Mouse (Mus musculus) cerebral cortex, adult 2 months (tissue): ENCODE results near the gene Fbxl4.

Source experiments
- WGBS: fragments of 180-500 bp; shearing (Covaris S2); methylation state at CpG from one replicate; pipeline ENCODE4 v1.1.7; 2018; 5-methylcytosine and 5-hydroxymethylcytosine counted together

Gene Fbxl4

GRCm38 (mm10) chr4:22357266-22357930 lies at the start of gene Fbxl4:
Gene Fbxl4 (plus strand): TSS chr4:22357543.
- under 1% methylated on average over 58 of the region's 62 CpGs for WGBS

GRCm38 (mm10) chr4:22314564-22314963 lies 42.8 kb upstream of the Fbxl4 start:
- 72% methylated on average over 3 of the region's 3 CpGs for WGBS

- WGBS: 67% methylated on average over 8 of the region's 8 CpGs
These were observed 14.3 kb upstream of the Fbxl4 start for GRCm38 (mm10) chr4:22342816-22343573.

GRCm38 (mm10) chr4:22349086-22349485 lies 8.3 kb upstream of the Fbxl4 start:
- WGBS: 94% methylated on average over 4 of the region's 4 CpGs

- 6% methylated on average over 10 of the region's 10 CpGs for WGBS
These were observed 573 bp downstream of the Fbxl4 start for GRCm38 (mm10) chr4:22357931-22358300.

GRCm38 (mm10) chr4:22358487-22358886 lies 1.1 kb downstream of the Fbxl4 start:
- 77% methylated on average over 10 of the region's 10 CpGs for WGBS

- WGBS: 66% methylated on average over 5 of the region's 5 CpGs
These were observed 10.0 kb downstream of the Fbxl4 start for GRCm38 (mm10) chr4:22367368-22367767.

- 66% methylated on average over 1 of the region's 1 CpGs for WGBS
These were observed 21.2 kb downstream of the Fbxl4 start for GRCm38 (mm10) chr4:22378516-22378915.

- 79% methylated on average over 6 of the region's 6 CpGs for WGBS
These were observed 23.3 kb downstream of the Fbxl4 start for GRCm38 (mm10) chr4:22380646-22381045.

GRCm38 (mm10) chr4:22383528-22384265 lies 26.4 kb downstream of the Fbxl4 start:
- WGBS: 96% methylated on average over 1 of the region's 1 CpGs

- WGBS: 88% methylated on average over 7 of the region's 7 CpGs
These were observed 32.7 kb downstream of the Fbxl4 start for GRCm38 (mm10) chr4:22390045-22390444.

- WGBS: 41% methylated on average over 13 of the region's 13 CpGs
These were observed 35.6 kb downstream of the Fbxl4 start for GRCm38 (mm10) chr4:22392777-22393473.

- 79% methylated on average over 2 of the region's 2 CpGs for WGBS
These were observed 38.1 kb downstream of the Fbxl4 start for GRCm38 (mm10) chr4:22395404-22395803.

- 100% methylated on average over 1 of the region's 1 CpGs for WGBS
These were observed 39.2 kb downstream of the Fbxl4 start for GRCm38 (mm10) chr4:22396484-22397000.

- WGBS: 96% methylated on average over 5 of the region's 5 CpGs
These were observed 39.7 kb downstream of the Fbxl4 start for GRCm38 (mm10) chr4:22397003-22397402.

GRCm38 (mm10) chr4:22402032-22402431 lies 44.7 kb downstream of the Fbxl4 start:
- 95% methylated on average over 3 of the region's 3 CpGs for WGBS

GRCm38 (mm10) chr4:22402930-22403329 lies 45.6 kb downstream of the Fbxl4 start:
- WGBS: 95% methylated on average over 10 of the region's 10 CpGs

- 52% methylated on average over 2 of the region's 2 CpGs for WGBS
These were observed 63.3 kb downstream of the Fbxl4 start for GRCm38 (mm10) chr4:22420627-22421026.

GRCm38 (mm10) chr4:22422400-22422799 lies 65.1 kb downstream of the Fbxl4 start:
- WGBS: 90% methylated on average over 4 of the region's 4 CpGs

GRCm38 (mm10) chr4:22428150-22428549 lies 70.8 kb downstream of the Fbxl4 start:
- 89% methylated on average over 3 of the region's 3 CpGs for WGBS

- WGBS: 76% methylated on average over 1 of the region's 1 CpGs
These were observed 112.2 kb downstream of the Fbxl4 start for GRCm38 (mm10) chr4:22469575-22469974.
